Mouse (Mus musculus) MEL (cell line): Measurements from ENCODE around the gene Fam173b.

Experiments used
- CTCF ChIP-seq, 3 experiments: IDR thresholded peaks in 2 of 3; conservative IDR thresholded peaks in 1 of 3; 2 replicates each; pipeline ENCODE4 v1.5.1; 2011 to 2012; ENCODE audit warnings: low read length in 3 of 3, low read depth in 2 of 3, mild to moderate bottlenecking in 2 of 3, improper control_type of control experiment in 1 of 3, inconsistent platforms in 1 of 3, mixed read lengths in 1 of 3, moderate library complexity in 1 of 3; ENCODE audit not compliant: control insufficient read depth in 1 of 3, insufficient read depth in 1 of 3, poor library complexity in 1 of 3, severe bottlenecking in 1 of 3
- E2F4 ChIP-seq: IDR thresholded peaks from 2 replicates; pipeline ENCODE4 v1.6.1; 2011; ENCODE audit warnings: low read depth, low read length, improper control_type of control experiment, borderline replicate concordance
- GATA1 ChIP-seq: IDR thresholded peaks from 2 replicates; pipeline ENCODE4 v1.6.1; 2011; ENCODE audit warnings: low read depth, low read length, improper control_type of control experiment
- HCFC1 ChIP-seq: IDR thresholded peaks from 2 replicates; pipeline ENCODE4 v1.6.1; 2012; ENCODE audit warnings: low read depth, mild to moderate bottlenecking, inconsistent platforms, low read length, improper control_type of control experiment, moderate library complexity
- JUND ChIP-seq: IDR thresholded peaks from 2 replicates; pipeline ENCODE4 v1.6.1; 2011; ENCODE audit warnings: low read depth, mild to moderate bottlenecking, improper control_type of control experiment, low read length
- MAZ ChIP-seq: IDR thresholded peaks from 2 replicates; pipeline ENCODE4 v1.6.1; 2012; ENCODE audit warnings: low read depth, mild to moderate bottlenecking, inconsistent platforms, low read length, improper control_type of control experiment
- POLR2A ChIP-seq, 2 experiments: IDR thresholded peaks; 2 replicates each; pipeline ENCODE4 v1.6.1; 2011 to 2012; ENCODE audit warnings: low read length in 2 of 2, mild to moderate bottlenecking in 2 of 2, control low read depth in 1 of 2, improper control_type of control experiment in 1 of 2, low read depth in 1 of 2, moderate library complexity in 1 of 2; ENCODE audit not compliant: control insufficient read depth in 1 of 2, insufficient read depth in 1 of 2, poor library complexity in 1 of 2
- RCOR1 ChIP-seq: IDR thresholded peaks from 2 replicates; pipeline ENCODE4 v1.6.1; 2012; ENCODE audit warnings: low read depth, mild to moderate bottlenecking, inconsistent platforms, low read length, improper control_type of control experiment
- USF1 ChIP-seq: IDR thresholded peaks from 2 replicates; pipeline ENCODE4 v1.6.1; 2014; ENCODE audit warnings: low read depth, mild to moderate bottlenecking, inconsistent platforms, low read length, improper control_type of control experiment, moderate library complexity
- ZNF384 ChIP-seq: IDR thresholded peaks from 2 replicates; pipeline ENCODE4 v1.6.1; 2012; ENCODE audit warnings: low read depth, mild to moderate bottlenecking, inconsistent platforms, low read length, improper control_type of control experiment

DNA sequence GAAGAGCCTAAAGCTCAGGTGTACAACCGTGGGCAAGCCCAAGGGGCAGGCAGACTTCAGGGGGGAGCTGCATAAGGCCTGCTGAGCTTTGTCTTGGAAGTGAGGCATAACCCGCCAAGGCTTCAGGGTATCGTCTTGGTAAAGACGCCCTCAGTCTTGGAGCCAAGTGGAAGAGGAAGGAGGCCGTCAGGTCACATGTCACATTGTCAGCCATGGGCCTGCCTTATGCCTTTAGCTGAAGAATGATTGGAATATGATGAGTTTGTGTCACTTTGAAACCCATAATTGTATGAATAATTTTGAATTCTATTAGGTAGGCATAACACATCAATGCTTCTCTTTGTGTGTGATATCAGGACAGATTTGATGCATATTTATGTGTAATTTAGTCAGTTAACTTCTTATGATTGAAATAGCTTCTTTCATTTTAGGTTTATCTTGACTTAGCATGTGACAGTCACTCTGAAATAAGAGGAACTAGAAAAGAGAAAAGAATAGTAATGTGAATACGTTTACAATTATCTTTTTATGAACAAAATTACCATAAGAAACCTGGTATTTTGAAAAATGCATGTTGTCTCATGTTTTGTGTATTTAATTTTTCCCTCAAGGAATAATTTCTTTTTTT lies 12.3 kb downstream of the Fam173b start:
- TF ChIP-seq HCFC1 (no peak; the same call in 1 of the 2 replicates), JUND (no peak), E2F4 (no peak), POLR2A (IDR thresholded peaks at IDR 0.05; ENCODE audit: control insufficient read depth in 1 of 2, insufficient read depth in 1 of 2, low read depth in 1 of 2, low read length in 2 of 2, poor library complexity in 1 of 2) (0 out of 4 replicates have a peak, but pooled peaks of 1 of the 2 experiments have one; percentile 25), CTCF (IDR thresholded peaks at IDR 0.05 in 2 of 3, conservative IDR thresholded peaks at IDR 0.05 in 1 of 3; ENCODE audit: control insufficient read depth in 1 of 3, insufficient read depth in 1 of 3, low read depth in 2 of 3, low read length in 3 of 3, poor library complexity in 1 of 3, severe bottlenecking in 1 of 3) (no peak), RCOR1 (no peak; the same call in 1 of the 2 replicates), GATA1 (peak; percentile 82), USF1 (peak; percentile 67; the same call in 1 of the 2 replicates), MAZ (no peak), ZNF384 (no peak)
